Mouse (Mus musculus) adipocyte (in vitro differentiated cells): ENCODE results near the gene E2f4.

Source experiments
- DNase-seq: peaks from one replicate; pipeline ENCODE4 v3.0.0-alpha.2; 2016; ENCODE audit warnings: low spot score

E2f4 gene

DNA sequence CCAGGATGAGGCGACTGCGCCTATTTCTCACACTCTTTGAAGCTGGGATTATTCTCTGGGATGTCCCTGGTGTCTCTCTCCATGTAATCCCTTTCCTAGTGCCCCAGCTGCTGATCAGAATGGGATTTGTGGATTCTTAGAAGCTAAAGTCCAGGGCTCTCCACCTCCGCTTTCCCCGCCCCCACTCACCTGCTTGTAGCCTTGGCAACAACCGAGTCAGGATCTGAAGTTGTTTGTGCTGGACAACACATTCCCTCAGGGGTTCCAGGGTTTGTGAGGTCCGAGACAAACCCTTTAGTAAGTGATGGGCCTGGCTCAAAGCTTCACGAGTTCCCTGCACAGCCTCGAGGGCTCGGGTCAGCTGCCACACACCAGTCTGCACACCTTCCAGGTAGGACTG lies 2.7 kb upstream of the E2f4 start:
- DNase-seq = no peak

DNA sequence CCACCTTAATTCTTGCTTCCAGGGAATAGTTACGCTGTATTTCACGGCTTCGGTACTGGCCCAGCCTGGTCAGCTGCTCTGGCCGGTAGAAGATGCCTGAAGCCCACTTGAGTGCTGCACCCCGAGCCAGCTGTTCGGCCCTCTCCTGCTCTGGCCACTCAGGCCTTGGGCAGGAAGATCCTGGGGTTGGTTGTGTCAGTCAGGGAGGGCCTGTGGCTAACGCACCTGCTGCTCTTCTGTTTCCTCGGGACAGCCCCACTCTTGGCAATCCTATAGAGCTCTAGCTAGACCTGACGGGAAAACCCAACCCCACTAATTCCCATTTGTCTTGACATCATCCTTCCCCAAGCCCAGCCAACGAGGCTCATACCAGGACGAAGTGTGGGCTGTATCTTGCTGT lies 2.2 kb upstream of the E2f4 start:
- DNase-seq = no peak

DNA sequence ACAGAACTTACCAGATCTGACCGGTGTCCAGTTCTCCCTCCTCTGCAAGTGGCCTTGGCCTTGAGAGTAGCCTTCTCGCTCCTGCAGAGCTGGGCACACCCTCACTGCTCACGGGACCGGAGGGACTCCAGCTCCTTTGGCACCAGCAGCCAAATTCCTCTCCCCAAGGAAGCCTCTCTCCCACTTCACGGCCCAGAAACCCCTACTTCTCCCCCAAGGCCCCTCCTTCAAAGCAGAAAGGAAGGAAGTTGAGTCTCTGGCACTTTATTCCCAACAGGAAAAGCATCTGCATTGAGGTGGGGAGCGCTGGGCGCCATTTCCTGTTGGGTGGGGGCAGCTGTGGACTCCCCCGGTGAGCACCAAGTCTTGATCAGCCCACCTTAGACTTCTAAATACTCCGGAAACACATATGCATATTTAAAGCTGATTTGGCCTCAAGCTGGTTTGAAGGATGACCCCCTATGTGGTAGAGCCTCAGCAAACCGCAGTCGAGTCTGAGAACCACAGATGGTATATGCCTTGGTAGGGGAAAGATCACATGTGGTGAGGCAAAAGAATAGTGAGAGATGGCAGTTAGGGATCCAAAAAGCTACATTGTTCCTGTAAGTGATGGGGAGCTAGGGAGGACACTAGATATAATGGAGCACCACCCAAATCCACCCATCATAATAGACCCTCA lies 1.4 kb upstream of the E2f4 start, which contains the start of gene Exoc3l:
Gene Exoc3l (minus strand): TSS at position 207 of the 679 bp plus-strand sequence.
- no peak for DNase-seq

DNA sequence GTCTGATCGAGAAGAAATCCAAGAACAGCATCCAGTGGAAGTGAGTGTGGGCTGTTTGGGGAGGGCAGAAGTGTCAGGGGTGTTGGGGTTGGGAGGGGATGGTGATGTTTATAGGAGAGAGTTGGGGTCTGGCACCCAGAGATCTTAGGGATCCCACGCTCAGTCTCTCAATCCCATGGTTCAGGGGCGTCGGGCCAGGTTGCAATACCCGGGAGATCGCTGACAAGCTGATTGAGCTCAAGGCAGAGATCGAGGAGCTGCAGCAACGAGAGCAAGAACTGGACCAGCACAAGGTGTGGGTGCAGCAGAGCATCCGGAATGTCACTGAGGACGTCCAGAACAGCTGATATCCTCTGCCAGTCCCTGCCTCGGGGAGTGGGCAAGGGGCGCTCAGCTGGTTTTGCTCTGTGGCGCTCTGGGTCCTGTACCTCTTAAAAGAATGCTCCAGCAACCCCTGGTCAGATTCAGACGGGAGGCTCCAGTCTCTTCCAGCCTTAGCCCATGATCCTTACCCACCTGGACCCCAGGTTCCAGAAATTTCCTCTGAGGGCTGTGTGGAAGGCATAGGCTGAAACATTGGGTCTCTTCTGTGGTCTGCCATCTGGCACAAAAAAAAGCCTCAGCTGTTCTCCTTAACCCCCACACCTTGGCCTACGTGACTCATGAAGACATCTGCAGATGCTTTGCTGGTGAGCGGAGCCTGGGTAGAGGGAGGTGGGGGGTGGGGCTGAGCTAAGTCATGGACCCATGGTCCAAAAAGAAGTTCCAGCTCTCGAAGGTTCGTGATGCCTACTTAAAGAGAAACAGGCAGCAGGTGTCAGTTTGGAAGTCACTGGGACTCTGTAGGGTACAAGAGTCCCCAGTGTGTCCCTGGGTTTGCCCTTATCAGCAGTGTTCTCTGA lies 1.1 kb downstream of the E2f4 start:
- DNase-seq = no peak

DNA sequence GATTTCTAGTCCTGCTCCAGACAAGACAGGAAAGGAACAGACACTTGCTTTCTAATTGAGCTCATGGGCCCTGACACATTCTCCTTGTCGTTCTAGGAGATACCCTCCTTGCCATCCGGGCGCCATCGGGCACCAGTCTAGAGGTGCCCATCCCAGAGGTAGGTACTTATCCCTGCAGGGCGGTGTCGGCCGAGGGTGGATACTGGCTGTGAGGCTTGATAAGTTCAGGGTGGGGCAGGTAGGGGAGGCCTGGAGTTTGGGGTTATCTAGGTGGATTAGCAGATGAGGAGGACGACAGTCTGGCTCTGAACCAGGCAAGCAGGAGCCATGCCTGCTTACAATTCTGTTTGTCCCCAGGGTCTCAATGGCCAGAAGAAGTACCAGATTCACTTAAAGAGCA lies 2.5 kb downstream of the E2f4 start:
- DNase-seq = no peak

DNA sequence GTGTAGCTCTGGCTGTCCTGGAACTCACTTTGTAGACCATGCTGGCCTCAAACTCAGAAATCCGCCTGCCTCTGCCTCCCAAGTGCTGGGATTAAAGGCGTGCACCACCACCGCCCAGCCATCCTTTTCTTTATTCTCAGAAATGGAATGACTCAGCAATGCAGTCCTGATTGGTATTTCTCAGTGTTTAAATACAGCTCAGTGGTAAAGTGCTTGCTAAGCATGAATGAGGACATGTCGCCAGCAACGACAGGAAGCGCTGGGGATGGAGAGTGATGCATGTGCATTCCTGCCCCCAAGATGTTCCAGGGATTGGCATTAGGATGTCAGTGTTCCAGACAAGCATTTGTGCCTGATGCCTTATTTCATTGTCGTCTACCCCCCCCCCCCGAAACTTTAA lies 5.9 kb downstream of the E2f4 start:
- no peak for DNase-seq

DNA sequence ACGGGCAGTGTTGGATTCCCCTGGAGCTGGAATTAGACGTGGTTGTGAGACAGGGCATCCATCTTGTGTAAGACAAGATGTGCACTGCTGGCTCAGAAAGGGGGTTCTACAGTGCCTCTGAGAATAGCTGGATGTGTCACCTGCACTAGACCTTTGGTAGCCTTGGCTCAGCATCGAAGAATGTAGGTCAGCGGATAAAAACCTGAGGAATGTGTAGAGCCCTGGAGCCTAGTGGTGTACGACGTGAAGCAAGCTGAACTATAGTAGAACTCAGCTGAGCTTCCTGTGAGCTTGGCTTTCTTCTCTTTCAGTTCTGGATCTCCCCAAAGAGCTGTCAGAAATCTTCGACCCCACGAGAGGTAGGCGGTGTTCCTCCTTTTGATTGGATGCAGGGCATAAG lies 6.4 kb downstream of the E2f4 start:
- DNase-seq = no peak

DNA sequence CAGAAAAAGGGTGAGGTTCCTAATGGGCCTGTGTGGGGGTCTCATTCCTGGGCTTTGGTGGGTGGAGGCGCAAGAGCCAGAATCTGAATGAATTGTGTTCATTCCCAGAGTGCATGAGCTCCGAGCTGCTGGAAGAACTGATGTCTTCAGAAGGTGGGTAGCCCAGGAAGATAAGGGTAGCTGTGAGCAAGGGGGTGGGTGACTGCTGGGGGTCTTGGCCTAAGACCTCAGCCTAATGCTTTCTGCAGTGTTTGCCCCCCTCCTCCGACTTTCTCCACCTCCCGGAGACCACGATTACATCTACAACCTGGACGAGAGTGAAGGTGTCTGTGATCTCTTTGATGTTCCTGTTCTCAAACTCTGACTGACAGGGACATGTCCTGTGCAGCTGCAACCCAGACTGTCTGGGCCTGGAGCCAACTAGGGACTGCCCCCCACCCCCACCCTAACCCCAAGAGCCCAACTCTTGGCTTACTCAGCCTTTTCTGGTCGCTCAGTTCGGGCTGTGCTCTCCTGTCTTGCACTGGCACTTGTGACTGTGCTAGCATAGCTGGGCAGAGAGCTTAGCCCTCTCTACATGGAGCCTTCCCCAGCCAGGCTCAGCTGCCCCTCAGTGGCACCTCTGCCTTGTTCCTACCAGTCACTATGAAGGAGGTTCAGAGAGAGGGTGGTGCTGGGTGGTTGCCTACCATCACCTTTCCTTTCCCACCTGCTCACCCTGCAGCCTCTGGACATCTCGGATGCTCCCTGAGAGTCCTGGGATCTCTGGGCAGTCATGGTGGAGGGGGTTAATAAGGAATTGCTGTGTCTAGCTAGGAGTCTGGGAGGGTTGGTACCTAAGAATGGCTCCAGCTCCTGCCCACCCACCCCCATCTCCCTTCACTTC lies 7.1 kb downstream of the E2f4 start:
- peak; percentile 76 for DNase-seq

DNA sequence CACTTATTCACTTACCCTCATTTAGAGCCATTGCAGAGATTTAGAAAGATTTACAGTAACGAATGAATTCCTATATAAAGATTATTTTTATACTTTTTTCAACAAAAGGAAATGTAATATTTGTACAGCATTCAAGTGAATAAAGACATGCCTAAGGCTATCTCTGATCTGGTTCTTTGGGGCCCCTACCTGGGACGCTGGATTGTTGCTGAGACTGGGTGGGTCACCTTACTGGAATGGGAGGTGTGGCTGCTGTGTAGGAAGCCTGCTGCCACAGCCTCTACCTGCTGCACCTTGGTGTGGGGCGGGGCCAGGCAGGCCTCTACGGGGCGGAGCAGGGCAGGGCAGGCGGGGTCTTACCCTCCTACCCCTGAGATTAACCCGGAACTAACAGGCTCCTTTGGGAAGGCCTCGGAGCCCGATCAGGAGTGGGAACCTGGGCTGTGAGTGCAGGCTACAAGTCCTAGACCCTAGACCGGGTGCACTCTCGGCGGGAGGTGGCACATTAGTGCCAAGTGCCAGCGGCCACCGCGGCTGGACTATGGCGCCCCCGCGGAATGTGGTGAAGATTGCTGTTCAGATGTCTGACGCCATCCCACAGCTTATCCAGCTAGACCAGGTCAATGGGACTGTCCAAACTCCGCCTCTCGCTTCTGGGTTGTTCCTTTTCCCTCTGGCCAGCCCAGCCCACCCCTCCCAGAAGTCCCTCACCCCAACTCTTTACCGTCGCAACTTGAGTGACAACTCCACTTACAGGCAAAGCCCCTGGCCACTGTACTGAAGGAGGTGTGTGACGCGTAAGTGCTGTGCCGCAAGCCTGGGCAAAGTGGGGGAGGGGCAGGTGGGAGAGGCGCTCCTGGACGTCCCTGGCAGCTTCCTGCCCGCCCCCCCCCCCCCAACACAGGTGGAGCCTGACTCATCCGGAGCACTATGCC lies 8.0 kb downstream of the E2f4 start, which contains the start of gene Elmo3:
Gene Elmo3 (plus strand): TSS at position 391 of the 935 bp plus-strand sequence.
- no peak for DNase-seq

DNA sequence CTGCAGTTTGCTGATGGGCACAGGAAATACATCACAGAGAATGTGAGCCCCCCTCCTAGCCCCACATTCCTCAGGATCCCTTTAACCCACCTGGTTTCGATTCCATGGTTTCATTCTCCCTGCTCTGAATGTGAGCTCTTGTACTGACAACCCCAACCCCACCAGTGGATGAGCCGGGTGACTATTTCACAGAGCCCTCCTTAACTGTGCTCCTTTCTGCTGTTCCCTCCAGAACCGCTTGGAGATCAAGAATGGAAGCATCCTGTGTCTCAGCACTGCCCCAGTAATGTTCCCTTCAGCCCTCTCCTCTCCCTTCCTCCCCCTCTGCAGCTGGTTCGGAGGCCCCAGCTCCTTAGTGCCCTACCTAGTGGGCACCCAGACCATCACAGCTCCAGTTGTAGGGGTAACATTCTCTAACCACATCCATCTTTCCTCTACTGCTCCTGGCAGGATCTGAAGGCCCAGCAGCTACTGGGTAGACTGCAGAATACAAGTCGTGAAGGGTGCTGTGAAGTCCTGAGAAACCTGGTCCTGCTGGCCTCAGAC lies 8.8 kb downstream of the E2f4 start:
- DNase-seq = no peak

DNA sequence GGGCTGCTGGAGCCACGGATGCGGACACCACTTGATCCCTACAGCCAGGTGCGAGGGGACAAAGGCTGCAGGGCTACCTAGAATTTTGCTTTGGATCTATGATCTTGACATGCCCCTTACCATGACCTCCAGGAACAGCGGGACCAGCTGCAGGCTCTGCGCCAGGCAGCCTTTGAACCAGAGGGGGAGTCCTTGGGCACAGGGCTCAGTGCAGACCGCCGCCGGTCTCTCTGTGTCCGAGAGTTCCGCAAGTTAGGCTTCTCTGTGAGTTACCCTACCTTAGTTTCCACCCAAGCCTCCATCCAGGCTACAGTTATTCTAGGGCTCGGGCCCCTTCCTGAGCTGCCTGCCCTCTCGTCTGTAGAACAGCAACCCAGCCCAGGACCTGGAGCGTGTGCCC lies 10.2 kb downstream of the E2f4 start:
- no peak for DNase-seq

DNA sequence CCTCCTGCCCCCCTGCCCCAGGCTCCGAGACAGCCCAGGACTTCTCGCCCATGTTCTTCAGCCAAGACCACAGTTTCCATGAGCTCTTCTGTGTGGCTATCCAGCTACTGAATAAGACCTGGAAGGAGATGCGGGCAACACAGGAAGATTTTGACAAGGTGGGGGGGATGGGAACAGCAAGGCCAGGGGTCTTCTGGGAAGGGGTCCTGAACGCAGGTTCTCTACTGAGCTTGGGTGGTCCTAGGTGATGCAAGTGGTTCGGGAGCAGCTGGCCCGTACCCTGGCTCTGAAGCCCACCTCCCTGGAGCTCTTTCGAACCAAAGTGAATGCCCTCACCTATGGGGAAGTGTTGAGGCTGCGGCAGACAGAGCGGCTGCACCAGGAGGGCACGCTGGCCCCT lies 11.0 kb downstream of the E2f4 start:
- DNase-seq = no peak

DNA sequence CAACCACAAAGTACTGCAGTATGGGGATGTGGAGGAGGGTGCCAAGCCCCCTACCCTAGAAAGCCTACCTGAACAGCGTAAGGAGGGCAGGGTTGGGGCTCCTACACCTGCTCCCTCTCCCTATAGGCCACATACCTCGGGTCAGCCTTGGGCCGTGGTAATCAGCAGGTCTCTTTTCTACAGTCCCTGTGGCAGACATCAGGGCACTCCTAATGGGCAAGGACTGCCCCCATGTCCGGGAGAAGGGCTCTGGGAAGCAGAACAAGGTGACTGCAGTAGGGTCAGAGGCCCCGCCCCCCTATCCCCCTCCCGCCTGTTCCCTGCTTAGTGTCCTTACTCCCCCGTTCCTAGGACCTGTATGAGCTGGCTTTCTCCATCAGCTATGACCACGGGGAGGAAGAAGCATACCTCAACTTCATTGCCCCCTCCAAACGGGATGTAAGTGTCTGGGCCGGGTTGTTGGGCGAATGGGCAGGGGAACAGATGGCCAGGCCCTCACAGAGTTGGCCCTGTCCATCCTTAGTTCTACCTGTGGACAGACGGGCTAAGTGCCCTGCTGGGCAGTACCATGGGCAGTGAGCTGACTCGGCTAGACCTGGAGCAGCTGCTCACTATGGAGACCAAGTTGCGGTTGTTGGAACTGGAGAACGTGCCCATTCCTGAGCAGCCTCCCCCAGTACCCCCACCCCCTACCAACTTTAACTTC lies 11.8 kb downstream of the E2f4 start:
- no peak for DNase-seq

DNA sequence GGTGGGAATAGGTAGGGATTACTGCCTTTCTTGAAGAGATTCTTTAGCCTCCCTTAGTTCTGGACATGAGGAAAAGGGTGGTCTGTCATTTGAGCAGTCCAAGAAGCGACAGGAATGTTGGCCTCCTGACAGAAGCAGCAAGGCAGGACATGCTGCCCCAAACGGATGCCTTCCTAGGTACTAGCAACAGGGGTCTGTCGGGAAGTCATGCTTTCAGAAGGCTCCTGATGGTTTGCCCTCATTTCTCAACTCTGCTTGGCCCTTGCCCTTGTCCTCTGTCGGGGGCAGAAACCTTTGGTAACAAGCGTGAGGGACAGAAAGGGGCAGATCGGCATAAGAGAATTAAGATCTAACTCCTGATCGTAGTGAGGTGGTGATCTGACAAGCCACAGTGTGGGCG lies 12.7 kb downstream of the E2f4 start:
- DNase-seq = no peak

DNA sequence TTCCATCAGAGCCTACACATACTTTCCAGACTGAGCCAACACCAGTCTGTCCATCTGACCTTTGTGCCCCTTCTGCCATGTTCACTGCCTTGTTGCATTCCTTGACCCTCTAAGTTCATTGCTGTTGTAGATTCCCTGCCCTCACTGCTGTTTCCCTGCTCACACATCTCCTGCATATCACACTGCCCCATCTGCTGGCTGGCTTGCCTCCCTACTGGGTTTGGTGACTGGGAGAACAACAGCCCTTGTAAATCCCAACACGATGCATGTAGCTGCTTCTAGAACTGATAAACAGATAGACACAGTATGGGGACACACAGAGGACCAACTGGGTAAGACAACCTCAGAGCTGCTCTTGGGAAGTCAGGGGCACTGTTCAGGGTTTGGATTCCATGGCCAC lies 14.3 kb downstream of the E2f4 start:
- DNase-seq = no peak

DNA sequence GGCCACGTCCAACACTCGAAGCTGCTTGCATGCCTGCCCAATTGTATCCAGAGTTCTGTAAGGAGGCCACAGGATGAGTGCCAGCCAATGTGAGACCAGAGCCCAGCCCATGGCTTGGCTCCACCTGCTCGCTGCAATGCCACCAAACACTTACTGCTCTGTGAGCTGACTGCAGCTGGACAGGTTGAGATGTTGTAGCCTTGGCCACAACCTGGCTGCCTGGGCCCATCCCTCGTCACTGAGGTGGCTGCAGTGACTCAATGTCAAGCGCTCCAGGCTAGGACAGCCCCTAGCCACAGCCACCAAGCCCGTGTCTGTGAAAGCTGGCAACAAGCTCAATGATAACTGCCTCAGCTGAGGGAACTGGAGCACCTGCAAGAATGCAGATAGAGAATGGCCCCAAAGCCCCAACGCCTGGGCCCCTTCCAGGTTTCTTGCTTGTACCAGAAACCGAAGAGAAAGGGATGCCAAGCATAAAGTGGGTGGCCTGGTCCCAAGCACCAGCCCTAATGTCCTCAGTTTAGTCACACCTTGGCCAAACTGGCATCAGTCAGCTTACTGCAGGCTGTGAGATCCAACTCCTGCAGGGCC lies 15.5 kb downstream of the E2f4 start:
- DNase-seq = no peak

DNA sequence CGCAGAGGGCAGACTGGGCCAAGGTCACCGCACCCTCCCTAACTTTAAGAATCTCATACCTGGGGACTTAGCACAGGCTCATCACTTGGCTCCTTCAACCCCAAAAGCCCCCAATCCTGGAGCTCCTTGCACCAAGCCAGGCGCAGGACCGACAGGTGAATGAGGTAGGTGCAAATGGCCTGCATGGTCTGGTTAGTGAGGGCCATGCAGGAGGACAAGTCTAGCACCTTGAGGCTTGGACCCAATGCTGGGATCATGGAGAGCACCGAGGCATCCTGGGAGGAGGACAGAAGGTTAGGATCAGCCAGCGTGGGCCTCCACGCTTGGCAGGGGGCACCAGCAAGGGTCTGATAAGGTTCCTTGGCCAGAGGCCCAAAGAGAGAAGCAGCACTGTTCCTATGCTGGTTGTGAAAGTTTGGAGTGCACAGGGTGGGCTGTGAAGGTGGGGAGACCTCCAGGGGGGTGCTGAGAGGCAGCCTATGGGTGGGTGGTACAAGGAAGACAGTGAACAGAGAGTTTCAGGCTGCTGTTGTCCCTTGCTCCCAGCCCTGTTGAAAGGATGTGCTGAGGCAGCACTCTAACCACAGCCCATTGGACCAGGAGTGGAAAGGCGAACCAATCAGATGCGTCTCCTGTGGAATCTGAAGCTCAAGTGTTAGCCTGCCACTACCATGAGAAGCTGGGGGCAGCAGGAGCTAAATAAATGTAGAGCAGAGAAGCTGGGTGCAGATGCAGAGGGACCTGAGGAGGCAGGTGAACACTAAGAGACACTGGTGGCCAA lies 16.3 kb downstream of the E2f4 start:
- DNase-seq = no peak

DNA sequence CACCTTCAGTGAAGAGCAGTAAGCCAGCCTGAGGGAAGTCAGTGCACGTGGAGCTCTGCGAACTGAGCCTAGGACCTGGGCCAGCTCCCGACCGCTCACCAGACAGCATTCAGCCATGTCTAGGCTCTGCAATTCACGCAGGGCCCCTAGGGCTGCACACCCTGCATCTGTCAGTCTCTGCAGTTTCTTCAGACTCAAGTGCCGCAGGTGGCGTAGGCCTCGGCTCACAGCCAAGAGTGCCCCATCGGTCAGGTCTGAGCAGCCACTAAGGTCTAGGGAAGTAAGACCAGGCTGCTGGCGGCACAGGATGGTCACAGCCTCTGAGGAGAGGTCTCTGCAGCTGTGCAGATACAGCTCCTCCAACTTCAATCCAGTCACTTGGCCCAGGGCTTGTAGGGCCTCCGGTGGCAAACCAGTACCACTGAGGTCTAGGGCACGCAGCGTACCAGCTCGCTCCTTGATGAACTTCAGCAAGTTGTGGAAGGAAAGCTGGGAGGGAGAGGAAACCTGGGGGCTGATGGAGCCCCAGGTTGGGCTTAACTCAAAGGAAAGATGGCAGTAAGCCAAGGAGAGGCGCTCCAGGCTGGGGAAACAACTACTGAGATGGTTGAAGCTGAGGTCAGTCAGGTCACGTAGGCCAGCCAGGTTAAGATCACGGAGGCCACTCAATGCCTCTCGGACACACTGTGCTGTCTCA lies 17.8 kb downstream of the E2f4 start:
- no peak for DNase-seq

DNA sequence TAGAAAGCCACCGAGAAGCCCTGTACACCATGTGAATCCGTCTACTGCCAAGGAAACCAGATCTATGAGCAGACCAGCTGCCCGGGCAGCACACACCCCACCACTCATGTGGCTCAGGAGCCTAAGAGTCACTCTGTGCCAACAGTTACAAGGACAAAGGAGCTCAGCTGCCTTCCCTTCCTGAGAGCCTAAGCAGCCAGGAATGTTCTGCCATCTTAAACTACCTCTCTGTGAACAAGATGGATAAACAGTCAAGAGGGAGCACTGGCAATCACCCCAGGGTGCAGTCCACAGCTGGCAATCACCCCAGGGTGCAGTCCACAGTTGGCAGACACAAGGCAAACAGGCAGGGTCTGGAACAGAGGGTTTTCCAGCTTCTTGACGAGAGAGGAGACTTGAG lies 20.5 kb downstream of the E2f4 start:
- DNase-seq = no peak
